Mouse (Mus musculus) gastrocnemius, postnatal 10 days (tissue): ENCODE data around the gene Map3k11. TPM values are rescaled to one million over a fixed set of nuclear protein-coding genes. Genes with fewer than 3 reads are reported as not detected.

Experiments used
- DNase-seq: peaks from one replicate; pipeline ENCODE4 v3.0.0; 2021; ENCODE audit warnings: mixed read lengths
- microRNA-seq, 2 experiments: library from miRNA; unstranded; fragments of <30 nt; microRNA quantifications; one replicate each; pipeline ENCODE4 v1.2.0; 2021
- total RNA-seq, 2 experiments: library from RNA; stranded (reverse); gene quantifications; 2 replicates each; pipeline ENCODE4 v1.2.3; 2021

Gene Map3k11
- total RNA-seq, 2 experiments from 2014 or later, result 19.3 to 25.0 TPM

- peak; percentile 91 for DNase-seq
These were observed 42.9 kb downstream of the Map3k11 start for GRCm38 (mm10) chr19:5731264-5731978.

DNA sequence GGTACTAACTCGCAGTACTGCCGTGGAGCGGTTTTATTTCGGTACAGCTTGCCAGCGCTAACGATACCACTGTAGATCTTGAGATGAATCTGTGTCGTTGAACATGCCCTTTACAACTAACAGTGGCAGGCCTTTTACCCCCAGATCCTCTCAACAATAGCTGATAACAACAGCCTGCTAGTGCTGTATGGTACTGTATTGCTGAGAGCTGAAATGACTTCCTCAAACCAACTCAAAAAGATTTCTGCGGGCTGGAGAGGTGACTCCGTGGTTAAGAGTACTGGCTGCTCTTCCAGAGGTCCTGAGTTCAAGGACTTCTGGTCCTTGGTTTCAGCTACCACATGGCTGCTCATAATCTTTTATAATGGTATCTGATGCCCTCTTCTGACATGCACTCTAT lies 45.8 kb downstream of the Map3k11 start:
- DNase-seq, result no peak

GRCm38 (mm10) chr19:5739446-5739845 lies 50.9 kb downstream of the Map3k11 start:
- DNase-seq, result no peak

- DNase-seq, result peak; percentile 91
These were observed 52.1 kb downstream of the Map3k11 start, which contains the start of gene Ltbp3 for GRCm38 (mm10) chr19:5740320-5741317. Gene Ltbp3, plus strand, starts transcription at chr19:5740904.

DNA sequence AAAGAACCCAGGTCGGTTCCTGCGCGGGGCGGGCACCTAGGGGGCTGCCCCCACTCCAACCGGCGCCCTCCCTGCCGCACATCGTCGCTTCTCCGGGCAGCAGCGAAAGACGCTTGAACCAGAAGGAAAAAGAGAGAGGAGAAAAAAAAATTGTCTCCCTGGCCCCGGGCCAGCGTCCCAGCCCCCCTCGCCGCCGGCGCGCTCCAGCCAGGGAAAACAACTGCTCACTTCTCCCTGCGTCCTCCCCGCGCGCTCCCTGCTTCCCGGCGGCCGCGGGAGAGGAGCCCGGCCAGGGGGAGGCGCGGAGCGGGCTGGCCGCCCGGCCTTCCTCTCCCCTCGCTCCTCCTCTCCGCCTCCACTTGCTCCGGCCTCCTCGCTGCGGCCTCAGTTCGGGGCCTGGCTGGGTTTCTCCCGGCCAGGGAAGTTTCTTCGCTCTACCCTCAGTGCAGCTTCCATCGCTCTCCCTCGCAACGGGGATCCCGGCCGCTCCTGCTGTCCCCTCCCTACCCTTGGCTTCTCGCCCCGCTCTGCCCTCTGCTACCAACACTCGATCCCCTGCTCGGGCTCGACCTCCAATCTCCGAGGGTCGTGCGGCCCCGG lies 53.2 kb downstream of the Map3k11 start:
- DNase-seq, result peak; percentile 88

DNA sequence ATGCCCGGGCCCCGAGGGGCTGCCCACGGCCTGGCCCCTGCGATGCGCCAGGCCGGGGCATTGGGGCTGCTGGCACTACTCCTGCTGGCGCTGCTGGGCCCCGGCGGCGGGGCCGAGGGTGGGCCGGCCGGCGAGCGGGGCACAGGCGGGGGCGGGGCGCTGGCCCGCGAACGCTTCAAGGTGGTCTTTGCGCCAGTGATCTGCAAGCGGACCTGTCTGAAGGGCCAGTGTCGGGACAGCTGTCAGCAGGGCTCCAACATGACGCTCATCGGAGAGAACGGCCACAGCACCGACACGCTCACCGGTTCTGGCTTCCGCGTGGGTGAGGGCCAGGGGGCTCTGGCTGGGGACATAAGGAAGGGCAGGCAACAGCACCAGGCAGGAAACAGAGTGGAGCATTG lies 53.7 kb downstream of the Map3k11 start:
- DNase-seq, result peak; percentile 62

- no peak for DNase-seq
These were observed 55.0 kb downstream of the Map3k11 start for GRCm38 (mm10) chr19:5743576-5743975.

DNA sequence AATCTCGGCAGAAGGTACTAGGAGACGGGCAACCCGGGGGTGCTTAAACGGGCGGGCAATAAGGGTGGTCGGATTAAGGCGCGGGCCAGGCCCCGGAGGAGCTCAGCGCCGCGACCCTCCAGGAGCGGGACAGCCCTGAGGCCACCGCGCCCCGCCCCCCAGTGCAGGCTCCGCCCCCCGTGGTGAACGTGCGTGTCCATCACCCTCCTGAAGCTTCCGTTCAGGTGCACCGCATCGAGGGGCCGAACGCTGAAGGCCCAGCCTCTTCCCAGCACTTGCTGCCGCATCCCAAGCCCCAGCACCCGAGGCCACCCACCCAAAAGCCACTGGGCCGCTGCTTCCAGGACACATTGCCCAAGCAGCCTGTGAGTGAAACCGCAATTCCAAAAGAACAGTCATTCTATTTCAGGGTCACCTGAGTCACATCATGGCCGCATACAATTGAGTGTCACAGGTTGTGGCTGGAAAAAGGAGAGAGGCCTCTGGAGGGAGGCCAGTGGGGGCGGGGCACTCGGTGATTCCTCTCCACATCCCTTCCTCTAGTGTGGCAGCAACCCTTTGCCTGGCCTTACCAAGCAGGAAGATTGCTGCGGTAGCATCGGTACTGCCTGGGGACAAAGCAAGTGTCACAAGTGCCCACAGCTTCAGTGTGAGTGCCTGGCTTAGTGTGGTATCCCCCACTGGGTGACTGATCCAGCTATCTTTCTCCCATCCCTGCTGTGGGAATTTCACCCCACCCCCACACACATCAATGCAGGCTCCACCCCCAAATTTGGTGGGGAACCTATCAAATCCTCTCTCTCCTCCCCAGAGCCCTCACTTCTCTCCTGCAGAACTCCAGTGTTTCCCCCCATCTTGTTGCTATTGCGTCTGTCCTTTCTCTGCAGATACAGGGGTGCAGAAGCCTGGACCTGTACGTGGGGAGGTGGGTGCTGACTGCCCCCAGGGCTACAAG lies 57.5 kb downstream of the Map3k11 start:
- DNase-seq, result peak; percentile 42

GRCm38 (mm10) chr19:5746907-5747363 lies 58.4 kb downstream of the Map3k11 start:
- DNase-seq, result no peak

DNA sequence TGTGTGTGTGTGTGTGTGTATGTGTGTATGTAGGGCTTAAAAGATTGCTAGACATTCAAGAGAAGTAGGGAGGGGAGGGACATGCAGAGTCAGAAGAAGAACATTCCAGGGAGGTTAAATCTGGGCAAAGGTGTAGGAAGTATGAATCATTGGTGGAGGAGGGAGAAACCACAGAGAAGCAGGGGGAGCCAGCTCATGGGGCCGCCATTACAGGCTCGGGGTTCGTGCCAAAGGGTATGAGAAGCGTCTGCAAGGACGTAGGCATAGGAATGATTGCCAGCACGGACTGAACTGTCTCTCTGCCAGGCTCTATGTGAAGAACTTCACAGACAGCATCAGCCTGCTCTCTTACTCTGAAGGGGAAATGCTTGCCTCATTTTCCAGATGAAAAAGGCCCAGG lies 60.9 kb downstream of the Map3k11 start:
- no peak for DNase-seq

DNA sequence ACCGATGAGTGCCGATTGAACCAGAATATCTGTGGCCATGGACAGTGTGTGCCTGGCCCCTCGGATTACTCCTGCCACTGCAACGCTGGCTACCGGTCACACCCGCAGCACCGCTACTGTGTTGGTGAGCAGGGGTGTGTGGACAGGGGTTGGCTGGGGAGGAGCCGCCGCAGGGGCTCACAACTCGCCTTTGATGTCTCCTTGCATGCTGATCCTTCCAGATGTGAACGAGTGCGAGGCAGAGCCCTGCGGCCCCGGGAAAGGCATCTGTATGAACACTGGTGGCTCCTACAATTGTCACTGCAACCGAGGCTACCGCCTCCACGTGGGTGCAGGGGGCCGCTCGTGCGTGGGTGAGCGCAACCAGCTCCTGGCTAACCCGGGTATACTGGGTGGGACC lies 62.4 kb downstream of the Map3k11 start:
- no peak for DNase-seq

DNA sequence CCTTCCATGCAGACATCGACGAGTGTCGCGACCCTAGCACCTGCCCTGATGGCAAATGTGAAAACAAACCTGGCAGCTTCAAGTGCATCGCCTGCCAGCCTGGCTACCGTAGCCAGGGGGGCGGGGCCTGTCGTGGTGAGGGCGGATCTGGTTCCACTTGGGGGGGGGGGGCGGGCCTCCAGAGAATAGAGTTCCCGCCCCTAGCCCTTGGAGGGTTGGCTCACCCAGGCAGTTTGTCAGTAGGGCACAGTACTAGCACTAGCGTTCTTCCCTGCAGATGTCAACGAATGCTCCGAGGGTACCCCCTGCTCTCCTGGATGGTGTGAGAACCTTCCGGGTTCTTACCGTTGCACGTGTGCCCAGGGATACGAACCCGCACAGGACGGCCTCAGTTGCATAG lies 63.2 kb downstream of the Map3k11 start:
- DNase-seq, result peak; percentile 63

Small RNAs within 50 kb of the gene (microRNA-seq; reads per million reads assigned to microRNA genes)
- 0 reads per million in 2 experiments for gene Mir6987

Other genes starting within 250 kb of the Map3k11 start
- gene Fosl1, start 241.2 kb upstream of the Map3k11 start, total RNA-seq, result not detected
- 1 to 10 TPM; 8.2 to 9.1 TPM for gene Ccdc85b, start 230.8 kb upstream of the Map3k11 start, total RNA-seq
- gene Fibp, start 228.1 kb upstream of the Map3k11 start, total RNA-seq, result 10 to 100 TPM; 53.2 to 54.6 TPM
- under 1 TPM in 1 of 2 experiments, not detected in 1; 0.50 TPM for gene Ctsw, start 220.2 kb upstream of the Map3k11 start, total RNA-seq
- 10 to 100 TPM; 29.9 to 42.9 TPM for gene Efemp2, start 214.8 kb upstream of the Map3k11 start, total RNA-seq
- 10 to 100 TPM; 24.7 to 29.9 TPM for gene Mus81, start 200.3 kb upstream of the Map3k11 start, total RNA-seq
- gene Cfl1, start 198.3 kb upstream of the Map3k11 start, total RNA-seq, result 100 to 1,000 TPM; 305 to 378 TPM
- 1 to 10 TPM in 1 of 2 experiments, under 1 TPM in 1; 0.47 to 1.4 TPM for gene 1700020D05Rik, start 185.0 kb upstream of the Map3k11 start, total RNA-seq
- 1 to 10 TPM; 5.1 to 7.2 TPM for gene Snx32, start 178.2 kb upstream of the Map3k11 start, total RNA-seq
- gene Ovol1, start 128.1 kb upstream of the Map3k11 start, total RNA-seq, result not detected
- 1 to 10 TPM; 1.6 to 2.7 TPM for gene Ap5b1, start 120.7 kb upstream of the Map3k11 start, total RNA-seq
- gene Rnaseh2c, start 86.9 kb upstream of the Map3k11 start, total RNA-seq, result 10 to 100 TPM; 44.9 to 50.4 TPM
- gene Kat5, start 78.5 kb upstream of the Map3k11 start, total RNA-seq, result 10 to 100 TPM; 31.6 to 39.9 TPM
- gene Rela, start 51.3 kb upstream of the Map3k11 start, total RNA-seq, result 10 to 100 TPM; 20.0 to 28.8 TPM
- gene Sipa1, start 25.0 kb upstream of the Map3k11 start, total RNA-seq, result 10 to 100 TPM; 25.5 to 36.6 TPM
- gene Pcnx3, start 166 bp downstream of the Map3k11 start, total RNA-seq, result 10 to 100 TPM; 19.5 to 32.5 TPM
- gene Kcnk7, start 15.6 kb downstream of the Map3k11 start, total RNA-seq, result not detected
- 100 to 1,000 TPM; 280 to 285 TPM for gene Ehbp1l1, start 37.6 kb downstream of the Map3k11 start, total RNA-seq
- 10 to 100 TPM; 43.1 to 44.9 TPM for gene Fam89b, start 40.9 kb downstream of the Map3k11 start, total RNA-seq
- 100 to 1,000 TPM in 1 of 2 experiments, 10 to 100 TPM in 1; 88.0 to 113 TPM for gene Ltbp3, start 52.2 kb downstream of the Map3k11 start, total RNA-seq
- 10 to 100 TPM; 56.0 to 59.6 TPM for gene Scyl1, start 82.7 kb downstream of the Map3k11 start, total RNA-seq
- gene Frmd8, start 186.5 kb downstream of the Map3k11 start, total RNA-seq, result 10 to 100 TPM in 1 of 2 experiments, 1 to 10 TPM in 1; 7.4 to 10.3 TPM
- 1 to 10 TPM; 2.6 to 3.5 TPM for gene Slc25a45, start 189.1 kb downstream of the Map3k11 start, total RNA-seq
- under 1 TPM; 0.82 to 0.95 TPM for gene Tigd3, start 205.4 kb downstream of the Map3k11 start, total RNA-seq
- 10 to 100 TPM; 86.8 to 90.9 TPM for gene Dpf2, start 224.3 kb downstream of the Map3k11 start, total RNA-seq
- gene Cdc42ep2, start 236.1 kb downstream of the Map3k11 start, total RNA-seq, result 10 to 100 TPM; 16.6 to 20.9 TPM